In genomic region chr19:42255438-42255783, GRCm38 (mm10) we compare ENCODE assay signal across 8 mouse cellular contexts. TPM values are rescaled to one million over a fixed set of nuclear protein-coding genes. Genes with fewer than 3 reads are reported as not detected.
DNase-seq lines count a peak whose midpoint lies in the region; ATAC-seq and TF ChIP-seq lines count a peak whose summit lies in the region.

No protein-coding gene starts in this region.

- no peaks in the 10 kb centered on the region for H3K9me3 ChIP-seq in heart, embryonic 10.5 days
- H3K9me3 ChIP-seq in limb, embryonic 14.5 days (ENCODE audit: control insufficient read depth, low read length) = no peaks in the 10 kb centered on the region

- no peak for TF ChIP-seq POLR2A in limb, embryonic 14.5 days (IDR thresholded peaks at IDR 0.05; ENCODE audit: borderline replicate concordance, extremely low read depth, insufficient read depth, insufficient read length)
- TF ChIP-seq POLR2A in small intestine, adult 2 months (IDR thresholded peaks at IDR 0.05; ENCODE audit: low read depth, low read length) = no peak

- TF ChIP-seq CTCF in small intestine, adult 2 months (IDR thresholded peaks at IDR 0.05; ENCODE audit: extremely low read depth, insufficient read length, insufficient replicate concordance, low read depth, low read length) = no peak

- no peak for DNase-seq in heart, embryonic 10.5 days (ENCODE audit: low spot score)
- no peak for DNase-seq in heart, postnatal 14 days
- peak; percentile 19 for DNase-seq in ZHBTc4 (ENCODE audit: low read depth, low spot score)
- no peak for DNase-seq in limb, embryonic 14.5 days (ENCODE audit: low spot score)
- no peak for DNase-seq in spleen, adult 12 weeks (ENCODE audit: low spot score)
- DNase-seq in adrenal gland, adult 18-20 months (ENCODE audit: low spot score in 2 of 2) = no peak

- peaks cover 52% of the 10 kb centered on the region for H3K27me3 ChIP-seq in heart, embryonic 10.5 days (ENCODE audit: insufficient read depth, poor library complexity, severe bottlenecking)
- H3K27me3 ChIP-seq in limb, embryonic 14.5 days (ENCODE audit: control insufficient read depth, insufficient read depth, low read length) = peaks cover 16% of the 10 kb centered on the region
- 0 out of 2 replicates have a peak, but pooled peaks cover 4% of the 10 kb centered on the region for H3K27me3 ChIP-seq in small intestine, adult 2 months (ENCODE audit: control insufficient read depth, insufficient read depth, low read length)

- H3K4me3 ChIP-seq in heart, embryonic 10.5 days = peak overlapping the region; percentile 58
- H3K4me3 ChIP-seq in limb, embryonic 14.5 days (replicated peaks; ENCODE audit: low read length) = peak overlapping the region; percentile 26
- peak overlapping the region; percentile 42 for H3K4me3 ChIP-seq in small intestine, adult 2 months (ENCODE audit: low read depth, low read length)

- intact Hi-C loops in heart, postnatal 14 days (cut with DNase I) = no loop called here

- 1% methylated on average over 23 of the region's 23 CpGs for WGBS in heart, embryonic 10.5 days
- WGBS in limb, embryonic 14.5 days = 3% methylated on average over 14 of the region's 23 CpGs
- whole genome bisulfite sequencing in small intestine, adult 2 months = 1% methylated on average over 23 of the region's 23 CpGs

- no peak overlapping the region for H3K9ac ChIP-seq in limb, embryonic 14.5 days (ENCODE audit: low read depth, low read length, severe bottlenecking)

- H3K36me3 ChIP-seq in heart, embryonic 10.5 days = no peaks in the 10 kb centered on the region
- no peaks in the 10 kb centered on the region for H3K36me3 ChIP-seq in limb, embryonic 14.5 days (ENCODE audit: control insufficient read depth, insufficient read depth, low read length)
- no peaks in the 10 kb centered on the region for H3K36me3 ChIP-seq in small intestine, adult 2 months (ENCODE audit: control insufficient read depth, insufficient read depth, low read length)

- H3K4me2 ChIP-seq in limb, embryonic 14.5 days (replicated peaks; ENCODE audit: low read depth, low read length, severe bottlenecking) = peak overlapping the region; percentile 55

- peak; percentile 63 for ATAC-seq in frontal cortex, adult (ENCODE audit: low TSS enrichment)
- peak; percentile 19; the same call in 1 of the 2 replicates for ATAC-seq in limb, embryonic 14.5 days (ENCODE audit: low FRiP score, low read depth)

- H3K4me1 ChIP-seq in heart, embryonic 10.5 days = peaks cover 11% of the 10 kb centered on the region
- H3K4me1 ChIP-seq in limb, embryonic 14.5 days (ENCODE audit: control insufficient read depth, insufficient read depth, low read length) = 0 out of 2 replicates have a peak, but pooled peaks cover 3% of the 10 kb centered on the region
- peaks cover 6% of the 10 kb centered on the region for H3K4me1 ChIP-seq in small intestine, adult 2 months (ENCODE audit: control insufficient read depth, insufficient read depth, insufficient read length, low read length)

- no peak overlapping the region for H3K27ac ChIP-seq in heart, embryonic 10.5 days
- no peak overlapping the region for H3K27ac ChIP-seq in limb, embryonic 14.5 days (replicated peaks; ENCODE audit: low read depth, low read length)
- H3K27ac ChIP-seq in small intestine, adult 2 months (ENCODE audit: insufficient read depth, low read depth, low read length) = no peak overlapping the region

RNA-seq across cellular contexts. Expression of gene Golga7b, which starts 8.0 kb away (rescaled TPM):
- polyA plus RNA-seq in heart, embryonic 10.5 days (2016; fragmentation: Nextera tagmentation; extraction: Ambion mirVana) = 0.06 and 0.11 TPM in 2 replicates
- under 1 TPM; 0.49 to 0.50 TPM for total RNA-seq in heart, postnatal 14 days (2021)
- polyA plus RNA-seq in limb, embryonic 14.5 days (2012; rRNA removed) = 0.06 and 0.11 TPM in 2 replicates
- polyA plus RNA-seq in limb, embryonic 14.5 days (2014; fragmentation: Nextera tagmentation; extraction: Ambion mirVana) = not detected in 2 replicates
- polyA plus RNA-seq in small intestine, adult 2 months (2012; rRNA removed) = 0.34 and 0.63 TPM in 2 replicates
- total RNA-seq in adrenal gland, adult 18-20 months (2021) = 1 to 10 TPM in 1 of 2 experiments, under 1 TPM in 1; 0.93 to 2.5 TPM

RNA-seq across cellular contexts. Expression of gene Sfrp5, which starts 53.4 kb away (rescaled TPM):
- polyA plus RNA-seq in heart, embryonic 10.5 days (2016; fragmentation: Nextera tagmentation; extraction: Ambion mirVana) = 7.9 and 18.6 TPM in 2 replicates
- 1 to 10 TPM; 1.2 to 3.3 TPM for total RNA-seq in heart, postnatal 14 days (2021)
- 7.2 and 8.7 TPM in 2 replicates for polyA plus RNA-seq in limb, embryonic 14.5 days (2012; rRNA removed)
- 5.1 and 5.4 TPM in 2 replicates for polyA plus RNA-seq in limb, embryonic 14.5 days (2014; fragmentation: Nextera tagmentation; extraction: Ambion mirVana)
- 7.3 and 8.3 TPM in 2 replicates for polyA plus RNA-seq in small intestine, adult 2 months (2012; rRNA removed)
- 1 to 10 TPM; 3.4 to 5.9 TPM for total RNA-seq in adrenal gland, adult 18-20 months (2021)
